Mouse (Mus musculus) embryo, embryonic 11.5 days (tissue): ENCODE measurements at regions not wholly inside any gene's neighbourhood (a gene's known extent, or its start where the extent isn't known, plus 50 kb on each side); places are given as distances from the start of the nearest gene placed in this dataset.

Source experiments
- DNase-seq: peaks from one replicate; pipeline ENCODE4 v3.0.0-alpha.2; 2012; ENCODE audit warnings: low read depth, low spot score

DNA sequence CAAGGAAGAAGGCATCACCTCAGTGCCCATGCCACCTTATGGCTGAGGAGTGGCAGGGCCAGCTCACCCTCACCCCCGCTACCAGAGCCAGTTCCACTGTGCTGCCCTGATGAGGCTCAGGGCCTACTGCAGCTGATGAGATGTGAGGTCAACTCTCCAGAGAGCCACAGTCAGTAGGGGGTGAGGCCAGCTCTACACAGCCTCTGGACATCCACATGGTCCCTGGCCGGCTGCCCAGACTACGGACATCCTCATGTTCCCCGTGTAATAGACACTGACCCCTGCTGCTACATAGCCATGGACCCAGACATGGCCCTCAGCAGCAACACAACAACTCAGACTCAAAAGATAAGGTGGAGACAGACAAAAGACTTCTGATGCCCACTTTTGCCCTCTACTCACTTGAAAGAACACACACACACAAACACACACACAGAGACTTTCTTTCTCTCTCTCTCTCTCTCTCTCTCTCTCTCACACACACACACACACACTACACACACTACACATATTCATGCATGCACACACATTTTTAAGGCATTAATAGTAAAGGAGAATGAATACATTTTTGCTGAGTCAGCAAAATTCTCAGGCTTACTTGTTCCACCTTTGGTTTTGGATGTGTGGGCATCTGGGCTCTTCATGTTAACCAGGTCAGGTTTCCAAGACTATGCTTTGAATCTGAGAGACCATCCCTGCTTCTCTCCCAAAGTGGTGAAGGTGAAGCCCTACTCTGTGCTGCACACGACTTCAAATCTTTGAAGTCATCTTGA lies 604.4 kb upstream of the Nrp1 start:
- no peak for DNase-seq

DNA sequence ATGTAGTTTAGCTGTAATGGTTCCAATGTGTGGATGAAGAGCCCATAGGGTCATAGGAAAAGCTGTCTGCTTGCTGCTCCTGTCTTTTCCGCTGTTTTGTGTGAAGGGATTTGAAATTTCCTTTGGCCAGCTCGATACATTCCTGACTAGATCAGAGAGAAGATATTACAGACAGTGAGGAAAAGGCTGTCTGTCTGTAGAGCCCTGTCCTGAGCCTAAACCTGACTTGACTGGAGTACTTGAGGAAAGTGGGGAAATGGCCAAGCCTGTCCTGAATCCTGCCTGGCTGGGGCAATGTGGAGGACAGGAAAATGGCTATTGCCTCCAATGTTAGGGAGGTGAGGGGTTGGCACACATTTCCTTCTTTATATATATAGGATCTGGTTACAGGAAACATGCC lies 601.0 kb upstream of the Nrp1 start:
- no peak for DNase-seq

DNA sequence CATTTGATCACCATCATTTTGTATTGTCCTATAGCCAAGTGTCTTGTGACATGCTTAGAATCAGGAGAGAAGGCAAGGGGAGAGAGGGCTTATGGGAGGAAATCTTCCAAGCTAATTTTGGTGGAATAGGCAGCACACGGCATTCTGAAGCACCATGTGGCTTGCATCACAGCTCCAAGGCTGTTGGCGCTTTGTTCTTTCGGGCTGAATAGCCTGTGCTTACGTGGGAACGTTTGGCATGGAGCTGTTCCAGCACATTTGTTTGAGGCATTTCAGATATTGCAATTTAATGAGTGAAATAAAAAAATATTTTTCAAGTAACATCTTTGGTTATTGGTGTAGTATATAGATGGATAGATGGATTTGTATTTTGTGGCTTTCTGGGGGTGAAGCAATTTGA lies 598.5 kb upstream of the Nrp1 start:
- DNase-seq: no peak

DNA sequence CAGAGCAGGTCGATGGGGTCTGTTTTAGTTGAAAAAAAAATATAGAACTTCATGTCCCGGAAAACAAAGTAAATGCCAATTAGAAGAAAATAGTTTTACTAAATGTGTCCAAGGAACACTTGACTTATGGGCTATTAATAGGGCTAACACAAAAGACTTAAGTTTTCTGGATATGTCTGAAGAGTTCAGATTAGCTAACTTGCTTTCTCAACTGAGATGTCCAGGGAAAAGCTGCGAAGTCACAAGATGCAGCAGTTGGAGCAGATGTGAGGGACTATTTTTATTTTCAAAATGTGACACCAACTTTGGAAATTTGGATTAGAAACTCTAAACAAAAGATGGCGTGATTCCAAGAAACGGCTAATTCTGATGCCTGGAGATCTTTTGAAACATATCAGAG lies 593.2 kb upstream of the Nrp1 start:
- no peak for DNase-seq

DNA sequence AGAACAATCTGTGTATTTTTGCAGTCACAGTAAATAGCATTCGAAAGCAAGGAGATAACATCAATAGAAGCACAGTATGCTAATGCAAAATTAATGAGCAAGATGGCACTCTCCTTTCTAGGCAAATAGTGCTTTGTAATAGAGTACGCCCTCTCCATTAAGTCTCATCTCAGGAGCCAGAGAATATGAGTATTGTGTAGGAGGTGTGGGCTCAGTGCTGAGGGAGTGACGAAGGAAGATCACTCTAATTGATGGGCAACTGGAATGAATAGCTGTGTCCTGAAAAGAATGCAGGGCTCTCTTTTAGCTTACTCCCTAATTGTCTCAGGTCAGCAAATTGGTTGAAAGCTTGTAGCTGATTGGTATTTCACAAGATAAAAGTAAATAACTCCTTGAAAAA lies 590.1 kb upstream of the Nrp1 start:
- DNase-seq: no peak

DNA sequence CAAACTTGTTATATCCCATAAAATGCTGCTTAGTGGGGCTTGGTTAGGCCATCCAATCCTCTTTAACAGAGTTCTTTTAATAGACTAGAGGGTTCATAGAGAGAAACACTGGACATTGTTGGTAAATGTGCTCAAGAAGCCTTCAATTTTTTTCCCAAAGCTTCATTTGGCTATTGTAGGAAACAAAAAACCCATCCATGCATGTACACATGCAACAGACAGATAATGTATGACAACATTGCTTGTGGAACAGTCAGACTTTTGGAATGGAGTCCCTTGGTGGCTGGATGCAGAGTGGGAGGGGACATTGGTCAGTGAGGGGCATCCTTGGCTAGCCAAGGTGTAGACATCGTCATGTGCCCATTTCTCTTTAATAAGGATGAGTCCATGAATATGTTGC lies 588.8 kb upstream of the Nrp1 start:
- no peak for DNase-seq

DNA sequence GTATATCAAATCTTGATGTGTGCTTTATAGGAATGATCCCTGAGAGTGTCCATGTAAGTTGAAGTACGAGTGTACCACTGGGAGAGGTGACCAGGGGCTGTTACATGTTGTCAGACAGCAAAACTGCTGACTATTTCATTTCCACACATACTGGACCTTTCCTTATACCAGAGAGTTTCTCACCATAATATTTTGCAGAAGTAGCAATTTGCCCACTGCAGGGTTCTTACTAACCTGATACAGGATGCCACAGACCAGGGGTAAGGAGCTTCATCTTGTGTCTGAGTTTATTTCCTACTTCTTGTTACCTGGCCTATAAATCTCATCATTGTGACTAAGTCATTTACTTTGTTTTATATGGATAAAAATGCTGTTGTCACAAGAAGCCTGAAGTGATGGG lies 586.6 kb upstream of the Nrp1 start:
- no peak for DNase-seq

DNA sequence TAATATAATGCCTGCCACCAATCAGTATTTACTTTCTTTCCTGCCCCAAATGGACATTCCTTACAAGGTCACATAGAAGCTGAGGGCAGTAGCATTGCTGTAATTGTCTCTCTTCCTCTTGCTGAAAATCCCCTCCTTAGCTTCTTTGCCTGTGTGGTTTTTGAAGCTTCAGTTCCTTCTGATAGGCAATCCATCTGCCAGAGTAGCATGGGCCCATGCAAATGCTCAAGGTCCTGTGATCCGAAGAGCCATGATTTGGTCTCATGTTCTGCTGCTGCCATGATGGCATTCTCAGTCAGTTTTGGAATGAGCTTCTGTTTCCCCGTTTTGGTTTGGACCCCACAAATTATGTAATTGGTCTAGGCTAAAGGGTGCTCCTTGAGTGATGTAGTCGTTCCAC lies 586.0 kb upstream of the Nrp1 start:
- DNase-seq: no peak

DNA sequence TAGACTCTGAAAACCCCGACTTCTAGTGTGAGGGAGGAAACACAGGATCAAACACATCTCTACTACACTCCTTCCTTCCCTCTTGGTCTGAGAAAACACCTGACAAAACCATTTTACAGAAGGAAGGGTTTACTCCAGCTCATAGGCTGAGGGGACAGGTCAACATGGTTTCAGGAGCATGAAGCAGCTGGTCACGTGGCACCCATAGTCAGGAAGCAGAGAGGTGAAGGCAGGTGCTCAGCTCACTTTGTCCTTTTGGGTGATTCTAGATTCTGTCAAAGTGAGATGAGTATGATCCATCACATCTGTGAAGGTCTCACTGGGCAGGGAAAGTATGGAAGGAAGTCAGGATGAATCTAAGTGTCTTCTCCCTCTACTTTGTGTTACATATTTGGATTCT lies 585.5 kb upstream of the Nrp1 start:
- no peak for DNase-seq

DNA sequence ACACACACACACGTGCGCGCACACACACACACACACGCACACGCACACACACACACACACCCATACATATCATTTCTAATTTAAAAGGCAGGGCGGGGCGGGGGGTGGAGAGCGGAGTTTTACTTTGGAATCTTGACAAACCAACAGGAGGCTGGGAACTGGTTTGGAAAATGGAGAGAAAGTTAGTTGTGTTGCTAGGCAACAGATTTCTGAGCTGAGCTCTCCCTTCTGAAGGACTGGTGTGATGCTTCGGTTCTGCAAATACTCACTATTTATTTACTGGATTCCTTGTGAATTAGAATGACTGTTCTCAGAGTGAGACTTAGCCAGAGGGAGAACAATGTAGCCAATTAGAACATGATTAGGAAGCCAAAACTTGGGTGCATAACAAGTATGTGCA lies 583.8 kb upstream of the Nrp1 start:
- DNase-seq: no peak

DNA sequence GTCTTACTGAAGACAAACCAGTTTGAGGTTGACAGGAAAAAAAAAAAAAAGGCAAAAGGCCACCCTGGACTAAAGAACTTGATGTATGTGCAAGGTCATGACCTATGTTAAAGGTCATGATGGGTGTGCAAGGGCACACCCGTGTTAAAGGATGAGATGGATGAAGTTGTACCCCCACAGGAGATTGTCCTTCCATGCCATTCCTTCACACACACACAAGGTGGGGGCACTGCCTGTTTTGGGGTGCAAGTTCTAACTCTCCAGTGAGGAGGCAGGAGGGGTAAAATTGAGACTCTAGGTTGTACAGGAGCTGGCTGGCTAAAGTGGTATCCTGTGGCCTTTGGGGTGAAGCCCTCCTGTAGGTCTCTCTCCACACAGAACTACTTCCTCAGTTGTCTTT lies 583.2 kb upstream of the Nrp1 start:
- no peak for DNase-seq

DNA sequence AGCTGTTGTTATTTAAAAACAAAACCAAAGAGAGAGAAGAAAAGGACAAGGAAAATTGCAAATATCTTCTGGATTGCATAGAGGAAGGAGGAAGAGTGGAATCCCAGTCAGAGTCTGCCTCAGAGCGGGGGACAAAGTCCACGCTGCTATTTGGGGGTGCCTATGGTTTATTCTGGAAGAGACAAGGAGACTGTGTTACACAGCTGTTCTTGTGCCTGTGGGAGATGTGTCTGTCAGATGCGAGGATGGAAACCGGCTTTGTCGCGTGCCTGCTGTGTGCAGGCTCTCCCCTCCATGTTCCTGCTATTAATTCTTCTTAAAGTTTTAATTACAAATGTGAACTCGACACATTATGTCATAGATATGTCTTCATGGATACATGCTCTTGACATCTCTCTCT lies 582.7 kb upstream of the Nrp1 start:
- no peak for DNase-seq

DNA sequence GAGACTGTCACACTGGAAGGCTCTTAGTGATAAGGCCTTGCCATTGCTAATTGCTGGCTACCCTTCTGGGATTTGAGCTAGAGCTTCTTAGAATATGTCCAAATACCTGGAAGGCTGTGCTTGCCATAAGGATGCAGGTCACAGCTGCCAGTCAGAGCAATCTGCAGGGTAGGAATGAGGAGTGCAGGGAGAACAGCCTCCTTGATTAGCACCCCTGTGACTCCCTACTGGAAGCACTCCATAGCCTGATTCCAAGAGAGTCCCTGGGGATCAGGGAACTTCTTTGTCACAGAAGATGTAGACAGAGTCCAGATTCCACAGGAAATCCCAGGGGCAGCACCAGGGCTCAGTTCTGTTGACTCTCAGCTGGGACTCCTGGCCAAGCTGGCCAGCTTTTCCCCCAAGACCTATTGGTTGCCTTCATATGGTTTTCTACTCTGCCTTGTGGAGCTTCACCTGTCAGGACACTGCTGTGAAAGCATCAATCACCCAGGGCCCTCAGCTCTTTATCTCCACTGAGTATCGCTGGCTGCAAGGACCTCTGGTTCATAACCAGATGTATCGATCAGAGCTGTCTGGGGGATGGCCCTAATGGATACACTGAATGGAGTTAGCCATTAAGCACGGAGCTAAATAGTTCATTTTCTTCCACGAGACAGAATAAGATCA lies 579.9 kb upstream of the Nrp1 start:
- DNase-seq: no peak

DNA sequence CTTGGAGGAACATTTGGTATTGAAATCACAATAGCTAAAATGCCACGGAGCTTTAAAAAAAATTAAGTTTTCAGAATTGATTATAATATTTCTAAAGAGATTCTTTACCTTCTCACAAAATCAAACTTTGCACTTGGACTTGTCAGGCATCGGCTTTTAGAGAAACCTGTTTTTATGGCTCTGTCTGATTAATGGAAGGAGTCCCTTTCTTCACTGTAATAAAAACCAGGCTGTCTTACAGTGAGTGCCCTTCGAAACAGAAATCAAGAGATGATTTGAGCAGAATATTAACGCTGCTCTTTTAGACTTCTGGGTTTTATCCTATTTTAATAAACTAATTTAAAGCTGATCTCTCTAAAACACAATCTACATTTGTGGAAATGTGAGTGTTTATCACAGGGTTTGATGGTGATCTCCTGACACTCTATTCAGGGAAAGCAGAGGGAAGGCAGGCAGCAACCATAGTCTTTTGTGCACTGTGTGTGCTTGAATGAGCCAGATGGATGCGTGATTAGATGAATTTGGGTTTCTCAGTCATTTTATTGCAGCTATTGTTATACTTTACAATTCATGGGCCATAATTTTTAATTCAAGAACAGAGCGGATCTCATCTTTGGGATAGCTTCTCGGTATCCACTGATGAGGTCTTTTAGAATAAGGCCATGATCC lies 579.2 kb upstream of the Nrp1 start:
- no peak for DNase-seq

DNA sequence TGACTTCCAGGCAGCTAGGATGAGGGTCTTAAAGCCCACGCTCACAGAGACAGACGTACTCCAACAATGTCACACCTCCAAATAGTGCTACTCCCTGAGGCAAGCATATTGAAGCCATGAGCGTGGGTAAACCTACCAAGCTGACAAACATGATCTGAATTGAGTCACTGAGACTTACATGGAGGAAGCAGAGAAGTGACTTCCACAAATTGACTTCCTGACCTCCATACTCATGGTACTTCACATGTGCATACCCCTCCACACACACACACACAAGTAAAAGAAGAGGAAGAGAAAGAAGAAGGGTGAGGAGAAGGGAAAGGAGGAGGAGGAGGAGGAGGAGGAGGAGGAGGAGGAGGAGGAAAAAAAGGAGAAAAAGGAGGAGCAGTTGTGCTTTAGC lies 577.8 kb upstream of the Nrp1 start:
- DNase-seq: no peak

DNA sequence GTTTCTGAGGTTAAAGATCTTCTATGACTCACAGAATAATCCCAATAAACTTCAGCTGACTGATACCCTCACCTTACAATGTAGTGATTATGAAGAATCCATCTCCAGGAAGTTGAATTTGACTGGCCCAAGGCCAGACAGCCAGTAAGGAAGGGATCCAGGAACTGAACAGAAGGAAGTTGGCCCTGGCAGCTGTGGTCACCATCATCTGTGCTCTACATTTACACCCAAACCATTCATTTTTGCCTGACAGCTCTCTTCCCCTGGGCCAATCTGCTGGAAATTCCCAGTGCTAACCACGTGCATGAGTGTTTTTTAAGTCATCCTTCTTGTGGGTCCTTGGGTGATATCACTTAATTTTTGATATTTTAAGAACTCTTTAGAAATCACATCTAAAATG lies 577.4 kb upstream of the Nrp1 start:
- DNase-seq: no peak

DNA sequence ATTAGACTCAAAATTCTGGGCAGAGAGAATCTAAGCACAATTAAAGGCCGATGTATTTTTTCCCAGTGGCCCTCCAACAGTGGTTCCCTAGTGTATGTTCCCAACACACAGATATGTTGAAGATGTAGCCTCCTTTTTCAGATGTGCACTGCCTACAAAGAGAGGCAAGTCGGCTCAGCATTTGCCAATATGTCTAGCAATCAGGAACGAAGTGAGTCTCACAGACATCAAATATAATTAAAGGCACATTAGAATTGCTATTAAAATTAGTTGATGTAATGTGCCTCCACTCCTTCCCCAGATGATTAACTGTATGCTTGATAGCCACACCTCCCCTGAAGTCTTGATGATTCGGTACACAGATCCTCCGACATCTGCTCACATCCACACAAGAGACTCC lies 565.8 kb upstream of the Nrp1 start:
- DNase-seq: no peak

DNA sequence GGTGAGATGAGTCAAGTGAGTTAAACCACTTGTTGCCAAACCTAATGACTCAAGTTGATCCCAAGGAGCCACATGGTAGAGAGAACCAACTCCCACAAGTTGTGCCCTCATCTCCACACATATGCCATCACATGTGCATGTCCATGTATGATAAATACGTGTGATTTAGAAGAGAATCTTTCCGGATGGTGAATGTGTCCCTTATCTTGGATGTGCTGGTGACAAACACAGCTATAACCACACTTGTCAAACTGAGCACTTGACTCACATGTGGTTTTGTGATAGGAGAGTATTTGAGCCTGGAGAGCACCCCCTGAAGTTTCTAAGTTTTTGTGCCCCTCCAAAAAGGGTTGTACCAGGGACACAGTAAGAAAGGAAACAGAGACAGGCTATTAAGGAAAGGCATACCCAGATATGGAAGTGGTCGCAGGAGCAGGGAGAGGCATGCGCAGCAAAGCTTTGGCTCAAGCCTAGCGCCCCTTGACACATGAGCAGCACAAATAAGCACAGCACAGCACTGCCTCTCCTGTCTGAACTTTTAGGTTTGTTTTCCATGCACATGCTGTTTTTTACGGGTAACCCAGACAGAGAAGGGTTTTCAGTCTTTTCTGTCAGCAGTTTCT lies 558.4 kb upstream of the Nrp1 start:
- DNase-seq: no peak

DNA sequence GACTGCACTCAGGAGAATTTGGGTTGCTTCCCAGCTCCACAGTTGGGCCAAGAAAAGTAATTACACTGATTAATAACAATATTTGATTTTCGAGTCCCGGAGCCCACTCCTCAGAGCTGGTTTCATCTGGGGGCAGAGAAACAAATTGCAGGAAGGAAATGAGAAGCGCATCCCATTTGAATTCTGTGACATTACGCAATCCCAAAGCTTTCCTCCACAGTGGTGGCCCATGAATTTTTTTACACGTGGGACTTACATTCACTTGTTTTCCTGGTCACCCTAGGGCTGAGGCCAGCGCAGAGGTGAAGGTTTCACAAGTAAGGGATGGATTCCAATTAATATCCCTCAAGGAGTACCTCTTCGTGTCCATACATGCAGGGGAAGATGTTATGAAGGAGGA lies 556.3 kb upstream of the Nrp1 start:
- no peak for DNase-seq

DNA sequence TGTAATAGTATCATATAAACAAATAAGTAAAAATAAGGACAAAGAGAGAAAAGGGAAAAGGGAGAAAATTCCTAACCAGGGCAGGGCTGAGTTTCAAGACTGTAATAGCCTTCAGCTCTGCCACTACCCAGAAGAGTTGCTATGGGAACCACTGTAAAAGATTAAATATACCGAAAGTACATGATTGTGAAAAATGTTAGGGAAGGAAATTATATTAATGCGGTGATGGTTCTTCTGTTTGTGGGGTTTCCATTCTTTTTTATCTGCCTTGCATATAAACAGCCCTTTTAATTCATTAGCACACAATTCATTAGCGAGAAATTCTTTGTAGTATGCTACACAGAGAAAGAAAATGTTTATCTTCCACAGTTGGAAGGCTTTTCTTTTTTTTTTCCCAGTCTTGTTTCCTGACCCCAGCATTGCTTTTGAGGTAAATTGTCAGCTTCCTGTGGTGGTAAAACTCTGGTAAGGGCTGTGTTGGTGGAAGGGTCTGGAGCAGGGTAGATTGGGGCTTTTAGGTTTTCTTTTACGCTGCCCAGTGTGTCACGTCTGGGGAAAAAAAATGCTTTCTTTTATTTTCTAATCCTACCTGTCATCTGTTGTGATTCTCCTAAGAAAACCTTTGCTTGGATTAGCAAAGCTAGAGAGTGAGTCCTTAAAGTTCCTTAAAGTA lies 555.6 kb upstream of the Nrp1 start:
- DNase-seq: no peak

DNA sequence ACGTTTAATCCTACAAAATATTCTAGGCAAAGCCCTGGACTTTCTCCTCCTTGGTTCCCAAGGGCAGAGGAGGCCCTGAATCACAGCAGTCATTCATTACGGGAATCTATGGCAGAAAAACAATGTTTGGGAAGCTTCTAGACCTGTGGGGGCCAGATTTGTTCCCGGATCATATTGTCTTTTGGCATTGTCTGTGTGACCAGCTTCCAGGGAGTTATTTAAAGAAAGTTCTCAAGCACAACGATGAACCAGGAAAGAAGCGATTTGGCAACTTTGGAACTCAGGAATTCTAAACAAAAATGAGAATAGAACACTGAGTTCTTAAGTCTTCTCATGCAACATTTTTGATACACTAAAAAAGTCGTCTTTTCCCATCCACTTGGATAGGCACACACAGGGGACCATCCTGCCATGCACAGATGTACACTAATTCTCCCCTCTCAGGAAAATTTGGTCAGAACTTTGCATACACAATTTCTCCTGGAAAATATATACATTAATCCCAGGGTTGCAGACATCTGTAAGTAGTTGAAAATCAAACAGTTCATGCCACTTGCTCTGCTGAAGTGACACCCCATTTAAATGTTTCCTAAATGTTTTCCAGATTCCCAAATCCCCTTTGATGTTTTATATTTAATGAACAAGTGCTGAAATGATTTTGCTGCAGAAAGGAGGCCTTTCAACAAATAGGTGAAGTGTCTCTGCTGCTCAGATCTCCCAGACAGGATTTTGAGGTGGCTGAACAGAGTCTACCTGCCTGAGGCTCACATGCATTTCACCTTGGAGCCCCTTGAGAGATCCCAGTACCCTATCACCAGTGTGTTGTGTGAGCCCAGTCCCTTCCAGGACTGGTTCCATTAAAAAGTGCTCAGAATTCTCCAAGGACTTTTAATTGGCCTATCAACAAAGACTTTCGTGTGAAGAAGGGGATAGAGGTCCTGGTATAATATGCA lies 548.9 kb upstream of the Nrp1 start:
- DNase-seq: no peak
